Mouse (Mus musculus) myocyte (in vitro differentiated cells): ENCODE measurements around the gene Slc9a9.

Source experiments
- MAX ChIP-seq: IDR thresholded peaks from one replicate; pipeline ENCODE4 v1.6.1; 2011; ENCODE audit warnings: low read depth, mild to moderate bottlenecking, control low read depth
- MYOD1 ChIP-seq, 3 experiments: IDR thresholded peaks; one replicate each; pipeline ENCODE4 v1.6.1; 2011; ENCODE audit warnings: control low read depth in 2 of 3, low read depth in 2 of 3, mild to moderate bottlenecking in 2 of 3, moderate library complexity in 1 of 3; ENCODE audit not compliant: insufficient read length in 2 of 3, control insufficient read depth in 1 of 3
- MYOG ChIP-seq, 3 experiments: IDR thresholded peaks; one replicate each; pipeline ENCODE4 v1.6.1; 2011; ENCODE audit warnings: control low read depth in 2 of 3, low read depth in 2 of 3, mild to moderate bottlenecking in 2 of 3; ENCODE audit not compliant: insufficient read length in 2 of 3, control insufficient read depth in 1 of 3, insufficient read depth in 1 of 3
- POLR2A ChIP-seq: IDR thresholded peaks from one replicate; pipeline ENCODE4 v1.6.1; 2011; ENCODE audit warnings: low read depth, mild to moderate bottlenecking, control low read depth, moderate library complexity; ENCODE audit not compliant: insufficient read length
- POLR2AphosphoS2 ChIP-seq: IDR thresholded peaks from one replicate; pipeline ENCODE4 v1.6.1; 2011; ENCODE audit warnings: low read depth, control low read depth; ENCODE audit not compliant: insufficient read length
- USF1 ChIP-seq: IDR thresholded peaks from one replicate; pipeline ENCODE4 v1.6.1; 2011; ENCODE audit warnings: low read depth, mild to moderate bottlenecking, control low read depth, moderate library complexity

GRCm38 (mm10) chr9:95229147-95229546 lies 559.4 kb downstream of the Slc9a9 start:
- TF ChIP-seq MYOG (IDR thresholded peaks at IDR 0.05; ENCODE audit: control insufficient read depth in 1 of 3, insufficient read depth in 1 of 3, insufficient read length in 2 of 3, low read depth in 2 of 3) (no peak), POLR2A (no peak), MAX (no peak), MYOD1 (IDR thresholded peaks at IDR 0.05; ENCODE audit: control insufficient read depth in 1 of 3, insufficient read length in 2 of 3, low read depth in 2 of 3) (no peak), USF1 (no peak), POLR2AphosphoS2 (no peak)
